Mouse (Mus musculus): ENCODE measurements around the gene Crygn. TPM values are rescaled to one million over a fixed set of nuclear protein-coding genes. Genes with fewer than 3 reads are reported as not detected.

The Crygn gene
- polyA plus RNA-seq (2014; fragmentation: Illumina TruSeq; extraction: RNeasy Lipid Tissue Mini Kit (QIAGEN cat#74804)), result not detected

DNA sequence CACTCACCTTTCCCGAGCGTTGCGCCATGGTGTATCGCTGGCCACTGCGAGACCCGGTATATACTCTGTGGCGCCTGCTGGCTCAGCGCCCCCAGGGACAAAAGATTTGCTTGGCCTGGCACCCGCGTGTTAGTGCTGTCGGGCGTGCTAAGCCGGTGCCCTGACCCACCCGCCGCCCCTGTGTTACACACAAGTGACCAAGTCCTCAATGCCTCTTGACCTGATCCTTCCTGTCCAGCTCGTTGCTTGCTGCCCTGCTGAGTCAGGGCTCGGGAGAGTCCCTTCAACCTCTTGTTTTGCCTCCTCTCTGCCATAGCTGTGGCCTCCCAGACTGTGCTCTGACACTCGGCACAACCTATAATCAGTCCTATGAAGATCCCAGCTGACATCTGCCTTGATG lies at the start of gene Crygn:
Crygn (minus strand) TSS at position 193 of the 400 bp plus-strand sequence.

DNA sequence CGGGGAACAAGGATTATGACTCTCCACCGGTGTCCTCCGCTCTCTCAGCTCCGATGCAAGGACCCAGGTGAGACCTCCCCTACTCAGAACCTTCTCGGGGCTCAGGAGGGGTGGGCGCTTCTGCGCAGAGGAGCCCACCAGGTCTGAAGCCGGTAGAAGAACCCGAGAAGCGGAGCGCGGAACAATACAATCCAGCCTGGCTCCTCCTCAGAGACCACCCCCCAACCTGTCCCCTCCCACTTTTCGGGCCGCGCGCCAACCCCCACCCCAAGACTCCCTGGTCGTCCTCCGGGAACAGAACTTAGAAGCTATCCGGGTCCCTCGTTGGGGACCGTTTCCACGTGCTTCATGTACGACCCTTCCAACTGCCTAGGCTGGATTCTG lies 27.3 kb downstream of the Crygn start, which contains the start of gene Wdr86:
Wdr86 (minus strand) TSS at position 240 of the 384 bp plus-strand sequence.

Other genes with a start within 250 kb of the Crygn start
- not detected for gene Gbx1, start 230.8 kb downstream of the Crygn start, polyA plus RNA-seq (2014; fragmentation: Illumina TruSeq; extraction: RNeasy Lipid Tissue Mini Kit (QIAGEN cat#74804))
- gene Asb10, start 217.0 kb downstream of the Crygn start, polyA plus RNA-seq (2014; fragmentation: Illumina TruSeq; extraction: RNeasy Lipid Tissue Mini Kit (QIAGEN cat#74804)), result not detected
- not detected for gene 4931409K22Rik, start 201.2 kb downstream of the Crygn start, polyA plus RNA-seq (2014; fragmentation: Illumina TruSeq; extraction: RNeasy Lipid Tissue Mini Kit (QIAGEN cat#74804))
- 14.2 TPM for gene Abcf2, start 180.5 kb downstream of the Crygn start, polyA plus RNA-seq (2014; fragmentation: Illumina TruSeq; extraction: RNeasy Lipid Tissue Mini Kit (QIAGEN cat#74804))
- 1.1 TPM for gene Chpf2, start 171.3 kb downstream of the Crygn start, polyA plus RNA-seq (2014; fragmentation: Illumina TruSeq; extraction: RNeasy Lipid Tissue Mini Kit (QIAGEN cat#74804))
- 2.3 TPM for gene Smarcd3, start 133.6 kb downstream of the Crygn start, polyA plus RNA-seq (2014; fragmentation: Illumina TruSeq; extraction: RNeasy Lipid Tissue Mini Kit (QIAGEN cat#74804))
- 50.7 TPM for gene Nub1, start 72.5 kb downstream of the Crygn start, polyA plus RNA-seq (2014; fragmentation: Illumina TruSeq; extraction: RNeasy Lipid Tissue Mini Kit (QIAGEN cat#74804))
- gene Wdr86, start 27.3 kb downstream of the Crygn start, polyA plus RNA-seq (2014; fragmentation: Illumina TruSeq; extraction: RNeasy Lipid Tissue Mini Kit (QIAGEN cat#74804)), result 0.23 TPM
- 510 TPM for gene Rheb, start 84.6 kb upstream of the Crygn start, polyA plus RNA-seq (2014; fragmentation: Illumina TruSeq; extraction: RNeasy Lipid Tissue Mini Kit (QIAGEN cat#74804))

All from ovary, adult 10 weeks (tissue).